Mouse (Mus musculus) megakaryocyte, embryonic 14.5 days (primary cell): ENCODE results near the gene Gmds.

ENCODE experiments used
- FLI1 ChIP-seq: IDR thresholded peaks from 2 replicates; pipeline ENCODE4 v1.6.1; 2012; ENCODE audit warnings: low read length, inconsistent platforms, mixed read lengths
- GATA1 ChIP-seq: IDR thresholded peaks from 3 replicates; pipeline ENCODE4 v1.6.1; 2012; ENCODE audit warnings: mixed read lengths, low read length, inconsistent platforms, borderline replicate concordance

- TF ChIP-seq FLI1 (no peak), GATA1 (no peak)
Observed at GRCm38 (mm10) chr13:32231956-32232355, 106.6 kb downstream of the Gmds start.
